In genomic region chr8:50292158-50292557, GRCm38 (mm10) we compare ENCODE assay signal across 9 mouse cellular contexts.
DNase-seq lines count a peak whose midpoint lies in the region; ATAC-seq lines count a peak whose summit lies in the region.
"Had no signal": no experiment of that assay in that cellular context is flagged by ENCODE, and none has a peak within 500 bp of the region (broad histone marks: within the 10 kb centered on the region; RNA-seq: fewer than 3 reads in every experiment).

No protein-coding gene starts in this region.

- no peak overlapping the region for H3K4me2 ChIP-seq in forebrain, embryonic 13.5 days
- H3K4me2 ChIP-seq in kidney, embryonic 15.5 days: peak overlapping the region; percentile 32
- H3K4me2 ChIP-seq: heart, embryonic 15.5 days had no signal

- no peak overlapping the region for H3K9ac ChIP-seq in forebrain, embryonic 13.5 days
- H3K9ac ChIP-seq in kidney, embryonic 15.5 days: no peak overlapping the region
- H3K9ac ChIP-seq: heart, embryonic 15.5 days had no signal

- no peaks in the 10 kb centered on the region for H3K27me3 ChIP-seq in forebrain, embryonic 10.5 days (ENCODE audit: poor library complexity, severe bottlenecking)
- no peaks in the 10 kb centered on the region for H3K27me3 ChIP-seq in forebrain, embryonic 13.5 days
- H3K27me3 ChIP-seq in kidney, embryonic 15.5 days: no peaks in the 10 kb centered on the region
- H3K27me3 ChIP-seq: heart, embryonic 15.5 days had no signal

- ATAC-seq in forebrain, embryonic 13.5 days: no peak; the same call in 1 of the 2 replicates
- 0 out of 2 replicates have a peak, but pooled peaks have one; percentile 52 for ATAC-seq in common myeloid progenitor, adult 5-6 weeks (replicated peaks; ENCODE audit: low read depth, poor library complexity, severe bottlenecking)
- ATAC-seq in kidney, embryonic 15.5 days (replicated peaks; ENCODE audit: low FRiP score): no peak

- H3K4me3 ChIP-seq in forebrain, embryonic 10.5 days: no peak overlapping the region
- no peak overlapping the region for H3K4me3 ChIP-seq in forebrain, embryonic 13.5 days
- no peak overlapping the region for H3K4me3 ChIP-seq in kidney, embryonic 15.5 days (replicated peaks)
- H3K4me3 ChIP-seq: heart, embryonic 15.5 days had no signal

- 43% methylated on average over 7 of the region's 7 CpGs for WGBS in forebrain, embryonic 10.5 days
- 38% methylated on average over 7 of the region's 7 CpGs for WGBS in forebrain, embryonic 13.5 days
- 38% methylated on average over 7 of the region's 7 CpGs for WGBS in kidney, embryonic 15.5 days

- H3K36me3 ChIP-seq in forebrain, embryonic 10.5 days (replicated peaks): no peaks in the 10 kb centered on the region
- H3K36me3 ChIP-seq in forebrain, embryonic 13.5 days (ENCODE audit: poor library complexity, severe bottlenecking): no peaks in the 10 kb centered on the region
- H3K36me3 ChIP-seq in kidney, embryonic 15.5 days: no peaks in the 10 kb centered on the region
- H3K36me3 ChIP-seq: heart, embryonic 15.5 days had no signal

- H3K4me1 ChIP-seq in forebrain, embryonic 10.5 days: no peaks in the 10 kb centered on the region
- H3K4me1 ChIP-seq in forebrain, embryonic 13.5 days: no peaks in the 10 kb centered on the region
- 0 out of 2 replicates have a peak, but pooled peaks cover 3% of the 10 kb centered on the region for H3K4me1 ChIP-seq in kidney, embryonic 15.5 days
- H3K4me1 ChIP-seq: heart, embryonic 15.5 days had no signal

- no peaks in the 10 kb centered on the region for H3K9me3 ChIP-seq in forebrain, embryonic 10.5 days
- H3K9me3 ChIP-seq in forebrain, embryonic 13.5 days (replicated peaks): no peaks in the 10 kb centered on the region
- no peaks in the 10 kb centered on the region for H3K9me3 ChIP-seq in kidney, embryonic 15.5 days (replicated peaks)
- H3K9me3 ChIP-seq: heart, embryonic 15.5 days had no signal

- no peak overlapping the region for H3K27ac ChIP-seq in forebrain, embryonic 10.5 days
- H3K27ac ChIP-seq in forebrain, embryonic 13.5 days: no peak overlapping the region
- no peak overlapping the region for H3K27ac ChIP-seq in kidney, embryonic 15.5 days
- H3K27ac ChIP-seq: heart, embryonic 15.5 days had no signal

- DNase-seq in forebrain, embryonic 10.5 days (ENCODE audit: extremely low spot score, low spot score): peak; percentile 58
- DNase-seq in right cerebral cortex, adult 18-20 months: peak; percentile 37
- no peak for DNase-seq in right cerebral cortex, postnatal 36 days (ENCODE audit: low spot score in 2 of 2)
- peak; percentile 27 for DNase-seq in lung, postnatal 36 days
- peak; percentile 18 for DNase-seq in testis, postnatal 14 days (ENCODE audit: low spot score)

Comparison
In these comparisons a context has a peak if more than half of its experiments do, and no peak if none do; other contexts are left out.
1. DNase-seq: peak in forebrain, embryonic 10.5 days (single experiment), right cerebral cortex, adult 18-20 months (single experiment), lung, postnatal 36 days (single experiment) and testis, postnatal 14 days (single experiment); none in right cerebral cortex, postnatal 36 days (0 of 2).